Mouse (Mus musculus): ENCODE measurements around the gene Dhx33. TPM values are rescaled to one million over a fixed set of nuclear protein-coding genes. Genes with fewer than 3 reads are reported as not detected.

The Dhx33 gene
- polyA plus RNA-seq, 1 experiment from 2014 or later = 5.9 TPM

DNA sequence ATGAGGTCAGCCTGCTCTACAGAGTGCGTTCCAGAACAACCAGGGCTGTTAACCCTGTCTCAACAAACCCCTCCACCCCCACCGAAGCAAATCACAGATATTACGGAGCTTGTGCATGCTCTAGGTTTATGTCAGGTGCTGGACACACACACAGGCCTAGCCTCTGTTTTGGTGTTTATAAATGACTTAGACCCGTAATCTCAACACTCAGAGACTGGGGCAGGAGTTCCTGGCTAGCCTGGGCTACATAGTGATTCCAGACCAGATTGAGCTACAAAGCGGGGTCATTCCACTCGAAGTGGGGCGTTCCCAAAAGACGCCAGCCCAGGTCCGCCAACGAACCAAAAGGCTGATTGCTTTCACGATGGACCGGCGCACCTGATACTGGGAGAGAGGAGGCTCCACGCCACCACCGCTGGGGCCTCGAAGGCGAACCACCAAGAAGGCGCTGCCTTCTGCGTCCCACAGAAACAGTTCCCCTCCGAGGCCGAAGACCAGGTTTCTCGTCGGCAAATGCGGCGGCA, 34.9 kb downstream of the Dhx33 start:
- peak overlapping the region; percentile 72 for H3K4me2 ChIP-seq (replicated peaks; ENCODE audit: low read depth, low read length)
- DNase-seq (ENCODE audit: low spot score) (peak; percentile 26), ATAC-seq (no peak)
- peak overlapping the region; percentile 90 for H3K4me3 ChIP-seq (ENCODE audit: low read depth, low read length)
- peaks cover 17% of the 10 kb centered on the region; the same call in 1 of the 2 replicates for H3K36me3 ChIP-seq (ENCODE audit: insufficient read depth, low read length)
- H3K27ac ChIP-seq (ENCODE audit: low read length) = peak overlapping the region; percentile 76
- 0% methylated on average over 25 of the region's 25 CpGs for WGBS
- H3K4me1 ChIP-seq (ENCODE audit: insufficient read depth, low read depth, low read length) = no peaks in the 10 kb centered on the region
- peak overlapping the region; percentile 76 for H3K9ac ChIP-seq (replicated peaks; ENCODE audit: low read depth)
- no peaks in the 10 kb centered on the region for H3K27me3 ChIP-seq (replicated peaks; ENCODE audit: insufficient read depth, low read length)
- H3K9me3 ChIP-seq (ENCODE audit: low read length) = no peaks in the 10 kb centered on the region
- TF ChIP-seq CTCF (IDR thresholded peaks at IDR 0.05) = no peak
- TF ChIP-seq EP300 (IDR thresholded peaks at IDR 0.05) = no peak

DNA sequence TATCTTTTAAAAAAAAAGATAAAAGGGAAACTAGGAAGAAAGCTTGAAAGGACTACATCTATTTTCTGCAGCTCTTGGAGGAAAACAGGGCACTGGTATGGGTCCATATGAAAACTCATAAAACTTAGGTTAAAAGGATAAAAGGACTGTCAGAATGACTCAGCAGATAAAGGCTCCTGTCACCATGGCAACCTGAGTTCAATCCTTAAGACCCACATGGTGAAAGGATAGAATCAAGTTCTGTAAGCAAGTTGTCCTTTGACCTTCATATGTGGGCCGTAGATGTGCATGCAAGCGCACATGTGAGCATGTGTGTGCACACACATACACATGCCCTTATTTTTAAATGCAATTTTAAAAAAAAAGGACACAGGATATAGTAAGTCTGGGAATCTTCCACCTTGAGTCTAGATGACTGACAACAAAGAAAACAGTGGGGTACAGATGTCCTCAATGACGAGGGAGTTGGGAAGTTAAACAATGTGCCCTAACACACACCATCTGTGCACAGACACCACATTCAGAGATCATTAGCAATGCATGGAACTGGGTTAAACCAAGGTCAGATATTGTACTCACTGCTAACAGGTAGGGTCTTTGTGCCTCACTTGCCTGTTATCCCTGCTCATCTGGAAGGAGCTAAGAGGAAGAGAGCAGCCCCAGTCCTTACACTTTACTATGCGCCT, 39.9 kb downstream of the Dhx33 start:
- no peak overlapping the region for H3K4me3 ChIP-seq (ENCODE audit: low read depth, low read length)
- no peaks in the 10 kb centered on the region for H3K9me3 ChIP-seq (ENCODE audit: low read length)
- WGBS = 85% methylated on average over 4 of the region's 4 CpGs
- ATAC-seq (no peak), DNase-seq (ENCODE audit: low spot score) (no peak)
- H3K4me1 ChIP-seq (ENCODE audit: insufficient read depth, low read depth, low read length) = no peaks in the 10 kb centered on the region
- TF ChIP-seq CTCF (IDR thresholded peaks at IDR 0.05) = no peak
- TF ChIP-seq EP300 (IDR thresholded peaks at IDR 0.05) = no peak
- H3K36me3 ChIP-seq (ENCODE audit: insufficient read depth, low read length) = peaks cover 24% of the 10 kb centered on the region
- H3K4me2 ChIP-seq (replicated peaks; ENCODE audit: low read depth, low read length) = no peak overlapping the region
- H3K9ac ChIP-seq (replicated peaks; ENCODE audit: low read depth) = no peak overlapping the region
- no peaks in the 10 kb centered on the region for H3K27me3 ChIP-seq (replicated peaks; ENCODE audit: insufficient read depth, low read length)
- H3K27ac ChIP-seq (ENCODE audit: low read length) = no peak overlapping the region

DNA sequence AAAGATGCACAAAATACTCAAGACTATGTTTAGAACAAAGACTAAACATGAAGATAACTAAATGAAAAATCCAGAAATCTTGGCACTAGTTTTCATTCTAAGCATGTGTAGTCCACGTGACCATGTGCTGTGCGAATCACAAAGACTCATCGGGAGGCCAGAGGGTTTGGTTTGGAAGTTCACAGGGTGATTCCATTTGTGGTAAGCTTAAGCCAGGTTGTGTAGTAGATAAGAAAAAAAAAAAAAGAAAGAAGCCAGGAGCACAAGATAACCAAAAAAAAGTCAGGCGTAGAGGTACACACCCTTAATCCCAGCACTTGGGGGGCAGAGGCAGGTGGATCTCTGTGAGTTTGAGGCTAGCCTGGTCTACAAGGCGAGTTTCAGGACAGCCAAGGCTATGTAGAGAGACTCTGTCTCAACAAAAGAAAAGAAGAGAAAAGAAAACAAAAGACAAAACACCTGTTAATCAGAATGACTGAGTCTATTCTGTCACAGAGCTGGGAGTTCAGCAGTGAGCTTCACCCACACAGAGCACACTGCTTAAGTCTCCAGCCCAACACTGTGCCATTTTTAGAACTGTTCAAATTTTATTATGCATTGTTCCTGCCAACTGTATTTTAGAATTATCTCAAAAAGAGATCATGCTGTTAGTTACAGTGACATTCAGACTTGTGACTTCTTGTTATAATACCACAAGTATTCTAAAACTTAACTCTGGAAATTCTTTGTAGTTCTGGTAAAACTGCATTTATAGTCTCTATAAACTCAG, 43.3 kb downstream of the Dhx33 start:
- ATAC-seq (no peak), DNase-seq (ENCODE audit: low spot score) (no peak)
- Histone ChIP-seq H3K27me3 (replicated peaks; ENCODE audit: insufficient read depth, low read length) (no peaks in the 10 kb centered on the region), H3K4me1 (ENCODE audit: insufficient read depth, low read depth, low read length) (no peaks in the 10 kb centered on the region), H3K4me2 (replicated peaks; ENCODE audit: low read depth, low read length) (no peak overlapping the region), H3K9ac (replicated peaks; ENCODE audit: low read depth) (no peak overlapping the region), H3K9me3 (ENCODE audit: low read length) (no peaks in the 10 kb centered on the region), H3K4me3 (ENCODE audit: low read depth, low read length) (no peak overlapping the region), H3K27ac (ENCODE audit: low read length) (no peak overlapping the region), H3K36me3 (ENCODE audit: insufficient read depth, low read length) (peaks cover 37% of the 10 kb centered on the region)
- no peak for TF ChIP-seq EP300 (IDR thresholded peaks at IDR 0.05)
- TF ChIP-seq CTCF (IDR thresholded peaks at IDR 0.05) = no peak
- 94% methylated on average over 5 of the region's 5 CpGs for WGBS

DNA sequence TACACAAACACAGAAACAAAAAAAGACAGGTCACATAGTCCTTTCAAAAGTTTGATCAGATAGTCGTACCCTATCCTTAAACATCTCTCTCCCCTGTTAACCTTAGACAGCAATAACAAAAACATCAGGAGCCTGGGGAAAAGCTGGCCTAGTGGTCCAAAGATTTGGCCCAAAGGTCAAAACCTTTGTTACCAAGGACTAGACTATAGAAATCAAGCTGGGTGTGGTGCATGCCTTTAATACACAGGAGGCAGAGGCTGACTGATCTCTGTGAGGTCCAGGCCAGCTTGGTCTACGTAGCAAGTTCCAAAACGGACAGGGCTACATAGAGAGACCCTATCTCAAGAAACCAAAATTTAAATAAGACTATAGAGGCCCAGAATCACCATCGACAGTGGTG, 49.5 kb downstream of the Dhx33 start:
- TF ChIP-seq CTCF (IDR thresholded peaks at IDR 0.05) = no peak
- no peak for TF ChIP-seq EP300 (IDR thresholded peaks at IDR 0.05)
- no peak overlapping the region for H3K9ac ChIP-seq (replicated peaks; ENCODE audit: low read depth)
- ATAC-seq (no peak), DNase-seq (ENCODE audit: low spot score) (no peak)
- H3K27ac ChIP-seq (ENCODE audit: low read length) = no peak overlapping the region
- H3K4me1 ChIP-seq (ENCODE audit: insufficient read depth, low read depth, low read length) = no peaks in the 10 kb centered on the region
- 93% methylated on average over 4 of the region's 4 CpGs for WGBS
- H3K4me3 ChIP-seq (ENCODE audit: low read depth, low read length) = no peak overlapping the region
- no peaks in the 10 kb centered on the region for H3K27me3 ChIP-seq (replicated peaks; ENCODE audit: insufficient read depth, low read length)
- H3K36me3 ChIP-seq (ENCODE audit: insufficient read depth, low read length) = peaks cover 47% of the 10 kb centered on the region
- H3K9me3 ChIP-seq (ENCODE audit: low read length) = no peaks in the 10 kb centered on the region
- no peak overlapping the region for H3K4me2 ChIP-seq (replicated peaks; ENCODE audit: low read depth, low read length)

DNA sequence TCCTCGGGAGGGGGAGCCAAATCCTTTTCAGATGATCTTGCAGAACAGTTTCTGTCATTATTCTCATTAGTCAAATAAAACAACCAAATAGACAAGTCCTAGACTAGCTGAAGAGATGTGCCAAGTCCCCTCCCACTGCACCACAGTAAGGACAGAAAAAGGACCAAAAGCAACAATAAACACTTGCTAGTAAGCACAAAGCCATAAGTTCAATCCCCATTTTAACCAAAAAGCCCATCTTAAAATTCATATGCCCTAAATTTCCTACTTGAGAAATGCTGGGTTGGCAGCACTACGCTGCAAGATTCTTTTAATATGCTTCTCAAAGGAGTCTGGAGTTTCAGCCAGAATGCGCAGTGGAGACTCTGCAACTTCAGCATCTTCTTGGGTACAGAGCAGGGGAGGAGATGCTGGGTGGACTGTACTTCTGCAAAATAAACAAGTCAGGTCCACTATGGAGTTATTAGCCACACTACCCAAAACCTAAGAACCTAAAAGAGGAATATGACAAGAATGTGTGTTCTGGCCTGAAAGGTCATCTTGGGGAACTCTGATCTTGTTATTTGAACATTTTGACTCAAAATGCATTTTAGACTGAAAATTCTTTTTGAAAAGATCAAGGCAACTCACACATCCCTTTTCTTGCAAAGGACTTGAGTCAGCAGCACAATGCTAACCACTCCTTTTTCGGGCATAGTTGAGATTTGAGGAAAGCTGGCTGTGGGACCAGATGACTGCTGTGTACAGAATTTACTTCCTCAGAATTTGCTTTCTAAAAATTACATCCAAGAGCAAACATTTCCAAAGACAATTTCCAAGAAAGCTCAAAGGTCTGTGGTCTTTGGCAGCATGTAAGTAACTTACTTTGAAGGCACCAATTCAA, 59.1 kb downstream of the Dhx33 start:
- Histone ChIP-seq H3K4me1 (ENCODE audit: insufficient read depth, low read depth, low read length) (no peaks in the 10 kb centered on the region), H3K4me3 (ENCODE audit: low read depth, low read length) (no peak overlapping the region), H3K27ac (ENCODE audit: low read length) (no peak overlapping the region), H3K27me3 (replicated peaks; ENCODE audit: insufficient read depth, low read length) (no peaks in the 10 kb centered on the region), H3K9me3 (ENCODE audit: low read length) (no peaks in the 10 kb centered on the region), H3K4me2 (replicated peaks; ENCODE audit: low read depth, low read length) (no peak overlapping the region), H3K9ac (replicated peaks; ENCODE audit: low read depth) (no peak overlapping the region), H3K36me3 (ENCODE audit: insufficient read depth, low read length) (peaks cover 39% of the 10 kb centered on the region)
- 84% methylated on average over 4 of the region's 4 CpGs for WGBS
- DNase-seq (ENCODE audit: low spot score) = no peak
- no peak for ATAC-seq
- no peak for TF ChIP-seq CTCF (IDR thresholded peaks at IDR 0.05)
- no peak for TF ChIP-seq EP300 (IDR thresholded peaks at IDR 0.05)

DNA sequence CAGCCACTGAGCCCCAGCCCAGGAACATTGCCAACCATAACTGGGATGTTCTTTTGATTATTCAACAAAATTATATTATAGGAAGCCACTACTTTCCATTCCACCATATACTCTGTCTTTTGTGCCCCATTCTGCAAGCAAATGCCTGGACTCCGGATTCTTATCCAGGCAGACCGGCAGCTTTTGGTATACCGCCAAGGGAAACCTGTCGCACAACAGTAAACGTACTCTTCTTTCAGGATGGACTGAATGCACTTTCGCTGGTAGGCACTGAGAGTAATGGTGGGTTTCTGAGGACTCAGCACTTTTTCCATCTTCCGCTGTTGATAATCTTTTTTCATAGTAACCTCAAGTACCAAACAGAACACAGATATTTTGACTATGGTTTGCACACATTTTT, 60.6 kb downstream of the Dhx33 start:
- ATAC-seq (no peak), DNase-seq (ENCODE audit: low spot score) (no peak)
- H3K9me3 ChIP-seq (ENCODE audit: low read length) = no peaks in the 10 kb centered on the region
- peaks cover 31% of the 10 kb centered on the region for H3K36me3 ChIP-seq (ENCODE audit: insufficient read depth, low read length)
- no peak overlapping the region for H3K4me2 ChIP-seq (replicated peaks; ENCODE audit: low read depth, low read length)
- H3K27ac ChIP-seq (ENCODE audit: low read length) = no peak overlapping the region
- TF ChIP-seq CTCF (IDR thresholded peaks at IDR 0.05) (no peak), EP300 (IDR thresholded peaks at IDR 0.05) (no peak)
- H3K4me3 ChIP-seq (ENCODE audit: low read depth, low read length) = no peak overlapping the region
- no peak overlapping the region for H3K9ac ChIP-seq (replicated peaks; ENCODE audit: low read depth)
- H3K4me1 ChIP-seq (ENCODE audit: insufficient read depth, low read depth, low read length) = no peaks in the 10 kb centered on the region
- no peaks in the 10 kb centered on the region for H3K27me3 ChIP-seq (replicated peaks; ENCODE audit: insufficient read depth, low read length)
- WGBS = 87% methylated on average over 7 of the region's 7 CpGs

All from lung, postnatal 0 days (tissue).